Mouse (Mus musculus) gastrocnemius, postnatal 25 days (tissue): ENCODE data around the gene Mecom. TPM values are rescaled to one million over a fixed set of nuclear protein-coding genes. Genes with fewer than 3 reads are reported as not detected.

Source experiments
- DNase-seq: peaks from one replicate; pipeline ENCODE4 v3.0.0; 2022
- total RNA-seq, 2 experiments: library from RNA; stranded (reverse); gene quantifications; 1 replicate in 1 of 2; 2 replicates in 1 of 2; pipeline ENCODE4 v1.2.3; 2021

Mecom gene
- total RNA-seq, 2 experiments from 2014 or later: 6.7 to 8.8 TPM

GRCm38 (mm10) chr3:30014962-30015660 is 532.7 kb downstream of the Mecom start:
- DNase-seq: peak; percentile 58

DNA sequence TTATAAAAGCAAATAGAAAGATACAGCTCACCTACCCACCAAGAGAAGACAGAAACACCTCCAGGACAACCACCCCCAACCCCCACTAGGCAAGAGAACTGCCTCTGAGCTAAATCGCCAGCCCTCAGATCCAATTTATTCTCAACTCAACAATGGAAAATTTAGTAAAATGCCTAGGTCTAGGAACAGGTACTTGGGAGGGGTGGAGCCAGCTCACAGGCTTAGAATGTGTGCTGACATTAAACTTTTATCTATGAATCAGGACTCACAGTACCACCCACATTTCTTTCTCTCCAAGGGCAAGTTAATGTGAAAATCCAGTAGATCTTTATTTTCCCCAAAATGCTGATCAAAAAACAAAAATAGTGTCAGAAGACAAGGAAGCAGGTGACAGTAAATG is 533.5 kb downstream of the Mecom start:
- no peak for DNase-seq

- no peak for DNase-seq
Measured at GRCm38 (mm10) chr3:30013416-30013815, 534.4 kb downstream of the Mecom start.

GRCm38 (mm10) chr3:30012666-30013365 is 535.0 kb downstream of the Mecom start:
- DNase-seq: peak; percentile 49

- peak; percentile 68 for DNase-seq
Measured at GRCm38 (mm10) chr3:30012150-30012549, 535.7 kb downstream of the Mecom start.

- DNase-seq: no peak
Measured at GRCm38 (mm10) chr3:30011712-30012111, 536.1 kb downstream of the Mecom start.

- DNase-seq: no peak
Measured at GRCm38 (mm10) chr3:30010889-30011288, 536.9 kb downstream of the Mecom start.

DNA sequence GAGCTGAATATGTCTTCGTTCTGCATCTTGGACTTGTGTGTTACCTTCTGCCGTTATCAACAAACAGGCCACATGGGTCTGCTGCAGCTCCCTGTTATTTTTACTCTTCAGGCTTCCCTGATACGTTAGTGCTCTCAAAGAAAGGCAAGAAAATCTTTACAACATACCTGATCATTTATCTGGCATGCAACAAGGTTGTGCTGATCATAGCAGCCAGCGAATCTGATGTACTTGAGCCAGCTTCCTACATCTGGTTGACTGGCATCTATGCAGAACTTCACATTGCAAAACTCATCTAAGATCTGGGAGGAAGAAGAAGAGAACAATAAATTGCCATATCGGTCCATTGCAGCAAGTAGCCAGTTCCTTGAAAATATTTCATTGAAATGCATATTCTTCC is 538.2 kb downstream of the Mecom start:
- no peak for DNase-seq

DNA sequence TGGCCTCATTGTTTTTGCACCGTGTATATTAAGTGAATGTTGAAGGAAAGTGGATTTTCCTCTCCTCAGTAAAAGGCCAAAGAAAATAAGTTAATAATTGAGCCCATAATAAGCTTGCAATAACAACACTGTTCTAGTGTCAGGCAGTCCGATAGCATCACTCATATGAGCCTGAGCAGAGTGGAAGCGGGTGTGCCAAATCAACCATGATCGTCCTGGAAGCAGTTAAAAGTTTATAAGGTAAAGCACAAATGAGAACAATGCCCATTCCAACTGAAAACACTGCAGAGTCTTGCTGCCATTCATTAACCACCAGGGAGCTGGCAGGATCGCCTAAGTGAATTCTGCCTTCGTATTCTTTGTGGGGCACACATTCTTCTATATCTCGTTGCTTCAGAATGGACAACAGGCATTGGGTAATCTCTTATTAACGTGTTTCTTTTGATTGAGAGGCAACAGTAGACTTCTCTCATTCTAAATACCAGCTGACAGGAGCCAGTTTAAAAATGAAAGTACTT is 542.9 kb downstream of the Mecom start:
- DNase-seq: no peak

DNA sequence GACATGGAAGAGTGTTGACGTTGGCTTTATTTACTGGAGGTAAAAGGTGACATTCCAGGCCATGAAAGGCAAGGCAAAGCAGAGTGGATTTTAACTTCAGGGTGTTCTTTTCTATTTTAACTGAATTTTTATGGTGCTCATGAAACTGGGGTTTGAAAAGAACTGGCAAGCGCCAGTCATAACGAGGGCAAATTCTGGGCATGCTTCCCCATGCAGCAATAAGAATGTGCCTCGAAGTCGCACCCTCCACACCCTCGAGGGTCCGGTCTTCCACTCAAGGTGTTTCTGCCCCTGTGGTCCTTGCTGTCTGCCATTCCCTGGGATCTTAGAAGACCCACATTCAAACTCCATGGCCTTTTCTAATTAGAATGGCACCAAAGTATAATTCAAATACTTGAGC is 547.5 kb downstream of the Mecom start:
- no peak for DNase-seq

DNA sequence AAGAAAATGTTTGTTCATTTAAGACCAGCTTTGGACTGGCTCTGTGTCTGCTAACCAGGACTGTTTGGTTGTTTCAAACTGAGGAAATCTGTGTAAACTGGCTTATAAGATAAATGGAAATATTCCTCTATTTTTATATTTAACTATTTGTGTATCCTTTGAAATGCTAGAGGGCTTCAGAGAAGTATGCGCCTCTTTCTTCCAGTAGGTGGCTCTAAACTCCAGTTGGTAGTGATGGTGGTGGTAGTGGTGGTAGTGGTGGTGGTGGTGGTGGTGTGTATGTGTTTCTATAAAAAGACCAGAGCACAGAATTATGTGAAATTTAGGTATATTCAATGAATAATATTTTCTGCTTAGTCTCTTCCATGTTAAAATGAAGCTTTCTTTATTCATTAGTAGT is 548.8 kb downstream of the Mecom start:
- DNase-seq: no peak

- no peak for DNase-seq
Measured at GRCm38 (mm10) chr3:29997068-29997467, 550.7 kb downstream of the Mecom start.

GRCm38 (mm10) chr3:29993346-29993745 is 554.5 kb downstream of the Mecom start:
- DNase-seq: no peak

GRCm38 (mm10) chr3:29991523-29991922 is 556.3 kb downstream of the Mecom start:
- DNase-seq: no peak

- no peak for DNase-seq
Measured at GRCm38 (mm10) chr3:29984431-29984830, 563.4 kb downstream of the Mecom start.

- no peak for DNase-seq
Measured at GRCm38 (mm10) chr3:29981259-29981910, 566.4 kb downstream of the Mecom start.

DNA sequence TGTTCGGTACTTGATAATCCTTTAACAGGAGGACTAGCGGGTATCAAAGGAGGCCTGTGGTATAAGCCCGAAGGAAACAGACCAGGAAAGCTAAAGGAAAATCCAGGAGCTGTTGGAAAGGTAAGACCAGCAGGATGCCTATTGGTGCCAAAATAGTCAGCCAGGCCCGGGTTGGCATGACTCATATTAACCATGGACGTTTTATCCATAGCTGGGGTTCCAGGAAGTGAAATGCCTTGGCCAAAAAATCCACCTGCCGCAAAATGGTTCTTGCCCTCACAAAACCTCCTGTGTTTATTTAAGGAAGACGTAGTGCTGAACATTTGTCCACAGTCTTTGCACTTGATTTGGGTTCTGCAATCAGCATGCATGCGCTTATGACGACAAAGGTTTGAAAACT is 567.3 kb downstream of the Mecom start:
- DNase-seq: no peak

DNA sequence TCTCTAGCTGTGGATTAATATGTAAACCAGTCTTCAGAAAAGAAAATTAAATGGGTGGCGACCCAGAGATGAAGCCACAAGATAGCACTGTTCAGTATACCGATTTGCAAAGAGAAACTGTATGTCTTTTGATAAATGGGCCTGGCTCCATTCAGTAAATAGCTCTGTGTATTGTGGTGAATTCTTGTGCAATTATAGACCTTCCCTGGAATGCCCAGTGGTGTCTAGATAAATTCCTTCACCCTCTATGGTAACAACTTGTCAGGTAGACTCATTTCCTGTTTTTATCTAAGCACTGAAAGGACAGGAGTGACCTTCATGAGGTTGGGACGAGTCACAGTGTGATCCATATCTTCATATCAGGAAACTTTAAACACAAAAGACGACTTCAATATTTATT is 571.2 kb downstream of the Mecom start:
- no peak for DNase-seq

- DNase-seq: no peak
Measured at GRCm38 (mm10) chr3:29968433-29968949, 579.3 kb downstream of the Mecom start.

DNA sequence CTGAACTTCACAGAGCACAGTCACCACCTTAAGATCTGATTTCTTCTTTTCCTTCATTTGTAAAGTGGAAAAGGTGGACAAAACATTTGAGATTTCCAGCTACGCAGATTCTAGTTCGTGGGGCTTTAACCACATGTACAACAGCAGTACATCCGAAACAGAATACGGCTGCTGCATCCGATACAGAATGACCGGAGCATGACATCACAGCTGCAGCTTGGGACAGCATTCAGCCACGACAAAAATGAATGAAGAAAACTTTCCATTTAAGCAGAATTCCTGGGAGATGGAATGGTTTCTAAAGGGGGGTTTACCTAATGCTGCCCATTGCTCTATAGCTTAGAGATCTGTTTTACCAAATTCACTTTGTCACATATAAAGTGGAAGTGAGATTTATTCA is 583.9 kb downstream of the Mecom start:
- no peak for DNase-seq

GRCm38 (mm10) chr3:29963447-29963846 is 584.4 kb downstream of the Mecom start:
- DNase-seq: no peak

GRCm38 (mm10) chr3:29959051-29959450 is 588.8 kb downstream of the Mecom start:
- no peak for DNase-seq
